Mouse (Mus musculus) urinary bladder, adult 2 months (tissue): ENCODE measurements around the gene Pnp2. TPM values are rescaled to one million over a fixed set of nuclear protein-coding genes. Genes with fewer than 3 reads are reported as not detected.
"Not testable (repeated sequence)": the region's sequence is repeated elsewhere in the genome, so short reads cannot be mapped to it uniquely, and the experiment has no call there.

Source experiments
- DNase-seq: peaks from one replicate; pipeline ENCODE4 v3.0.0; 2022; ENCODE audit warnings: low spot score
- polyA plus RNA-seq: library from polyadenylated mRNA; depleted of rRNA; stranded (reverse); fragments of >200 nt; gene quantifications from 2 replicates; pipeline ENCODE4 v1.2.3, GENCODE M21; 2012; rRNA removed

Gene Pnp2
- 2.6 and 3.7 TPM in 2 replicates for polyA plus RNA-seq

- DNase-seq, result peak; percentile 29
These were observed at the start of gene Pnp2 for GRCm38 (mm10) chr14:50955942-50956508. Gene Pnp2, plus strand, starts transcription at chr14:50955992.

DNA sequence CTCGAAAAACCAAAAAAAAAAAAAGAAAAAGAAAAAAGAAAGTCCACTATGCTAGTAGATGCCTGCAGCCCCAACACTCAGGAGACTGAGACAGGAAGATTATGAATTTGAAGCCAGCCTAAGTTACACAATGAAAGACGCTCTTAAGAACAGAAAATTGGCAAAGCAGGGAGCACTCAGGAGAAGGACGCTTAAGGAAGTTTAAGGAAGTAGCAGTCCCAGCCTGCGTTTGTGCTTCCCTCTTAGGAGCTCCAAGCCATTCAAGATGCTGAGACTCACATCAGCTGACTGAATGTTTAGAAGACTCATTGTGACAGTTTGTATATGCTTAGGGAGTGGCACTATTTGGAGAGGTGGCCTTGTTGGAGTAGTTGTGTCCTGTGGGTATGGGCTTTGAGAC lies 47.7 kb upstream of the Pnp2 start:
- no peak for DNase-seq

- DNase-seq, result no peak
These were observed 44.4 kb upstream of the Pnp2 start for GRCm38 (mm10) chr14:50911356-50911755.

DNA sequence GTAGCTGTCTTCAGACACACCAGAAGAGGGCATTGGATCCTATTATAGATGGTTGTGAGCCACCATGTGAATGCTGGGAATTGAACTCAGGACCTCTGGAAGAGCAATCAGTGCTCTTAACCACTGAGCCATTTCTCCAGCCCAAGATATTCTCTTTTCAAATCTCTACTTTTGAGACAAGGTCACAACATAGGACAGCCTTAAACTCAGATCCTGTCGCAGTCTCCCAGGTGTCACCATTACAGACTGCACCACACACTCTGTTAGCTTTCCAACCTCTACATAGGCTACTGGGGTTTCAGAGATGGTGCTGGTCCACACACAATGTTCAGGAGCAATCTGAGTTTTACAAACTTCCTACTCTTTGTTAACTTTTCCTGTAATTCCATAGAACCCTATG lies 32.4 kb upstream of the Pnp2 start:
- not testable (repeated sequence) for DNase-seq

DNA sequence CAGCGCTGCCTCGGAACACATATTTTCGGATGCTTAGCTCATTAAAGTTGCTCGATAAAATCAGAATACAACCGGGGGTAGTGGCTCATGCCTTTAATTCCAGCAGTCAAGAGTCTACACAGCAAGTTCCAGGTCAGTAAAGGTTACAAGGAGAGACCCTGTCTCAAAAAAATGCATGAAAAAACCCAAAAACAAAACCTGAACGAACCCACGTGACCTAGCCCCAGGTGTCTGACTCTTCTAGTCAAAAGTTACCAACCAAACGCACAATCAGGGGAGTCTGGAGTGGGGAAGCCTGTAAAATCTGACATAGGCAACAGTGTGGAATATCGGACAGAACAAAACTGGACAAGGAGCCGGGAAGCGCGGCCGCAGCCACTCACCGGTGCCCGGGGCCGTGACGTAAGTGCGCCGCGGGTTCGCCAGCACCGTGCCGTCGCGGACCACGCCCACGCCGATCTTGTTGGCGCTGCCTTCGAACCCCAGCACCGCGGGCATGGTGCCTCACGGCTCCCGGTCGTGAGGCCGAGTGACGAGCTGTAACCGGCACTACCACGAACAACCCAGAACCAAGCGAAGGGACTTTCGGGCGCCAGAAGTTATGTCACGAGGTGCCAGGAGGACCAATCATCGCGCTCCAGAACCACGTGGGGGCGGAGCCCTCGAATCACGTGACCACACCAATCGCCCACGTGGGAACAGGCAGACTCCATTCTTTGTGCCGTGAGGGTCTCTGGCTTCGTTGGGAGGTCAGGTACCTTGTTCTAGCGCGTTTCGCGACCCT lies 31.3 kb upstream of the Pnp2 start, which contains the start of the genes Osgep and Apex1:
Gene Osgep (minus strand): TSS at position 613 of the 784 bp plus-strand sequence.
Gene Apex1 (plus strand): TSS at position 688 of the 784 bp plus-strand sequence.
- peak; percentile 95 for DNase-seq

GRCm38 (mm10) chr14:50925111-50925920 lies 30.5 kb upstream of the Pnp2 start:
- no peak for DNase-seq

DNA sequence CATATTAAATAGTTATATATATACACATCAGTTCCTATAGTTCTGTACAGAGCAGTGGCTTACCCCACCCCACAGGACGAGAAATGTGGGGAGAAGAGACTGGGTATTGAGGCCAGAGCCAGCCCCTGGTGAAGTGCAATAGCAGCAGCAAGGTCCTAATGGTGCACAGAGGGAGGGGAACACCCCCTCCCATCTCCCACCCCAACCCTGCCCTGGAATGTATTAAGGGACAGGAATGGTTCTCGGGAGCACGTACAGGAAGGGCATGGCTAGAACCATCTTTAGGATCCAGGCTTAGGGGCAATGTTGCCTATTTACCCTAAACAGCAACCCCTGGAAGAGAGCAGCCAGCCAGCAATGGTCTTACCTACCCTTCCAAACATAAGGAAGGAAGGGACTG lies 28.4 kb upstream of the Pnp2 start:
- no peak for DNase-seq

- DNase-seq, result no peak
These were observed 25.8 kb upstream of the Pnp2 start for GRCm38 (mm10) chr14:50929951-50930350.

GRCm38 (mm10) chr14:50930377-50930753 lies 25.4 kb upstream of the Pnp2 start:
- DNase-seq, result no peak

- peak; percentile 97 for DNase-seq
These were observed 24.9 kb upstream of the Pnp2 start, which contains the start of the genes Pip4p1 and Pnp for GRCm38 (mm10) chr14:50930754-50931492. Gene Pip4p1, minus strand, starts transcription at chr14:50930856. Gene Pnp, plus strand, starts transcription at chr14:50931082.

DNA sequence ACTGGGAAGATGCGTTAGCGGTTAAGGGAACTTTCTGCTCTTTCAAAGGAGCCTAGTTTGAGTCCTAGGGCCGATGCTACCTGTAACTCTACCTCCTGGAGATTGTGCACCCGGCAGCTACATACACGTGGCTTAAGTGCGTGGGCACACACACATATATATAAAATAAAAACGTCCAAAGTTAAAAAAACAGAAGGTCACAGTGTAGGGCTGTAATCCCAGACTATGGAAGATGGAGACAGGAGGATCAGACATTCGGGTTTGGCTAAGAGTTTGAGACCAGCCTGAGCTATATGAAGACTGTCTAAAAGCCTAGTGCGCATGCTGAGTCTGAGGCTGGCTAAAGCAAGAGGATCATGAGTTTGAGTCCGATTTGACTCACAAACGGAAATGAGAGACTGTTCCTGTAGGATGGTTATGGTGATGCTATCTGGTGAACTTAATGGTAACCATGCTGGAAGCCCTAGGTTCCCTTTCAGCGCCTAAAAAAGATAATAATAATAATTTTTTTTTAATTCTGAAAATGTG lies 24.2 kb upstream of the Pnp2 start:
- DNase-seq, result no peak

- no peak for DNase-seq
These were observed 19.1 kb upstream of the Pnp2 start for GRCm38 (mm10) chr14:50936649-50937048.

GRCm38 (mm10) chr14:50938119-50938908 lies 17.5 kb upstream of the Pnp2 start:
- no peak for DNase-seq

DNA sequence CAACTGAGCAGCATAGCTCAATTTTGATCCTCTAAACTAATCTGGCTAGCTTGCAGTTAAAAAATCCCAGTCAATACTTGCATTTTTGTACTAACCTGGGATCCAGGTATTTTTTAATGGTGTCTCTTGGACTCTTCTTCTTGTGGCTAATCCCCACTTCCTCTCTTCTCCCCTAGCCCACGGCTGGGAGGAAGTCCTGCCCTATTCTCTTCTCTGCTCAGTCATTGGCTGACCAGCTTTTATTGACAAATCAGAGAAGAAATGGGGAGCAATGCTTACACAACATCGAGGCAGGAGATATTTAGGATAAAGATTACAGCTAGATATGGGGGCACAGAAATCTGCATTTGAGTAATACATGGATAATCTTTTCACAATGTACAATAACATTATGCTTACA lies 16.9 kb upstream of the Pnp2 start:
- no peak for DNase-seq

DNA sequence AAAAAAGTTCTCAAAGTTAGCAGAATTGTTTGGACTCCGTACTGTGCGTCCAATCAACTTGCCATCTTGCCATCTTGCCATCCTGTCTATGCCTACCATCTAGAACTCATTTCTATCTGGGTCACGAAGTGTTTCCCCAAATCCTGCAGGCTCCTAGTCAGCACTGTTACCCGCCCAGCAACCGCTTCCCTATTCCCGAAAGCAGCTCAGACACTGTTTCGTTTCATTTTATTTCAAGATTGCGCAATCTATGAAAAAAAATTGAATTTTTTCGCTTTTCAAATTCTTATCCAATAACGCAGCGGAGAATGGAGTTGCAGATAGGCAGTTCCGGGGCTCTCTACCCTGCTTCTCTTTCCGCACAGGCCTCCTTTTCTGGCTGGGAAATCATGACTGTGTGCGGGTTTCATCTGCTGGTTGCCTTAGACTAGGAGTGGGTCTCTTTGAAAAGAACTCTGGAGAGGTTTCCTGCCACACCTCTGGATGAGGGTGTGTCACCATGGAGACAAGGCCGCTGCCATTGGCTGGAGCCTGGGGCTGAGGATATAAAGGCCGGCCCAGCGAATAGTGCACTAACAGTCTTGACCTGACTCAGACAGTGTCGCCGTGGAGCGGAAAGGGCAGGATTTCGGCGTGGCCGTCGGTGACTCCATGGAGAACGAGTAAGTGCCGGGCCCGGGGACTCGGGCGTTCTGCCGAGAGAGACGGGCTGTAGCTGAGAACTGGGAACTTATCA lies 11.7 kb upstream of the Pnp2 start, which contains the start of gene Gm49342:
Gene Gm49342 (plus strand): TSS at position 586 of the 736 bp plus-strand sequence.
- peak; percentile 97 for DNase-seq

- DNase-seq, result not testable (repeated sequence)
These were observed 11.1 kb upstream of the Pnp2 start for GRCm38 (mm10) chr14:50944668-50945033.

- not testable (repeated sequence) for DNase-seq
These were observed 10.7 kb upstream of the Pnp2 start for GRCm38 (mm10) chr14:50945081-50945480.

DNA sequence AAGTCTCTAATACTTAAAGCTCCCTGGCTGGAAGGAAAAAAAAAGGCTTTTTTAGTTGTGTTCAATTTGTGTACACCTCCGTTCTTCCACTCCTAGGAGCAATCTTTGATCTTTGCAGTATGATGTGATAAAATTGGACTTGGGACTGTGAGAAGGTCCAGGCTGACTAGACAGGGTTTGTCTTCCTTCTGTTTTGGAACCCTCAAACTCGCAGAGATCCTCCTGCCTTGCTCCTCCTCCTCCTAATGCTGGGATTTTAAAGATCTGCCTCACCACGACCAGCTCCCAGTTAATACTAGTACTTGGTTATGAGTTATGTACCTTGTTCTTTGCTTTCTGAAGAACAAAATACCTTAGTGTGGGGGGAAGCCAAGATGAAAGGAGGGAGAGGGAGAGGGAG lies 10.3 kb upstream of the Pnp2 start:
- DNase-seq, result not testable (repeated sequence)

DNA sequence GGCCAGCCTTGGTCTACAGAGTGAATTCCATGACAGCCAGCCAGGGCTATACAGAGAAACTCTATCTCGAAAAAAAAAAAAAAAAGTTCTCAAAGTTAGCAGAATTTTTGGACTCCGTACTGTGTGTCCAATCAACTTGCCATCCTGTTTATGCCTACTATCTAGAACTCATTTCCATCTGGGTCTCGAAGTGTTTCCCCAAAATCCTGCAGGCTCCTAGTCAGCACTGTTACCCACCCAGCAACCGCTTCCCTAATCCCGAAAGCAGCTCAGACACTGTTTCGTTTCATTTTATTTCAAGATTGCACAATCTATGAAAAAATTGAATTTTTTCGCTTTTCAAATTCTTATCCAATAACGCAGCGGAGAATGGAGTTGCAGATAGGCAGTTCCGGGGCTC lies 305 bp upstream of the Pnp2 start:
- no peak for DNase-seq

GRCm38 (mm10) chr14:50956724-50957123 lies 932 bp downstream of the Pnp2 start:
- DNase-seq, result not testable (repeated sequence)
